Mouse (Mus musculus) cerebellum, postnatal 4 days (tissue): ENCODE measurements around the gene Tdrd1.

Experiments used
- DNase-seq, 2 experiments: peaks; one replicate each; pipeline ENCODE4 v3.0.0; 2022; ENCODE audit warnings: low spot score in 2 of 2, mixed read lengths in 1 of 2

Tdrd1 gene

DNA sequence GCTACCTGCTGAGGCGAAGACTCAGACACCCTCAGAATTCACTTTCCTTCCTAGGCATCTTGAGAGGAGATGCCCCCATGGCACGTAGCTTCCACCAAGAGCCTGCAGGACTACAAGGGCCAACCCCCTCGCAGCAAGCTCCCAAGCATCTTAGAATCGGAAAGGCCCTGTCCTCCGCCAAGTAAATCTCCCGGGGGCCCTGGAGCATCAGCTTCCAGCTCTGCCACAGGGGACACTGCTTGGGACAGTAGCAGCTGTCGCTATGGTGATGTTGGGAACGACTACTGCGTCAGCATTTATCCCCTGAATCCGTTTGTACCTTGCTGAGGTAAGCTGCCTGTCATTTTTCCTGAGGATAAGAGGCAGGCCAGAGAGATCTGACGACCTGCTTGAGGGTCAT is 84.6 kb downstream of the Tdrd1 start:
- no peak for DNase-seq

DNA sequence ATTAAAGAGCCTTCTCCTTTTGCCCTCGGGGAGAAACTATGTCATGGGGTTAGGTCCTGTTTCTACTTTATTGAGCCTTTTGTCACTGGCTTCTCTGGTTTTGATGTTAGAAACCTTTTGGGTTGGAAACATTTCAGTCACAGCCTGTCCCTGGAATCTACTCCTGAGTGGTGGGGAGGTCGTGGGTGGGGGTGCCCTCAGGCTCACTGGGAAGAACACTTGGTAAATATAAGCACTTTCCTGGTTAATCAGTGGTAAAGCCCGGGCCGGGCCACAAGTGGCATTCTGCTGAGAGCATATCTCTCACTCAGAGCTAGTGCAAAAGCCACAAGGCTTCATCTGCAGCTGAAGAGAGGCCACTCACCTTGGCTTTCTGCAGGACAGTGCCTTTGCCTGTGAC is 87.8 kb downstream of the Tdrd1 start:
- DNase-seq: no peak

DNA sequence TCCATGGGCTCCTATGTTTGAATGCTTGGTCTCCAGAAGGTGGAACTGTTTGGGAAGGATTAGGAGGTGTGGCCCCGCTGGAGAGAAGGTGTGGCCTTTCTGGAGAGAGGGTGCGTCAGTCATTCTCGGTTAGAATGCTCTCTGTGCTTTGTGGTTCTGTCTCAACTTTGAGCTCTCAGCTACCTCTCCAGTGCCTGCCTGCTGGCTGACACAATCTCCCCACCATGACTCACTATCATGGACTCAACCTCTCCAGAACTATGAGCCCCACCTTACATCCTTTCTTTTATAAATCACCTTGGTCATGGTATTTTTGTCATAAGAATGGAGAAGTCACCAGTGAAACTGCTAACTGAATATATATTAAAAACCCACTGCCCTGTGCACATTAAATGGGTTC is 88.6 kb downstream of the Tdrd1 start:
- DNase-seq: no peak

DNA sequence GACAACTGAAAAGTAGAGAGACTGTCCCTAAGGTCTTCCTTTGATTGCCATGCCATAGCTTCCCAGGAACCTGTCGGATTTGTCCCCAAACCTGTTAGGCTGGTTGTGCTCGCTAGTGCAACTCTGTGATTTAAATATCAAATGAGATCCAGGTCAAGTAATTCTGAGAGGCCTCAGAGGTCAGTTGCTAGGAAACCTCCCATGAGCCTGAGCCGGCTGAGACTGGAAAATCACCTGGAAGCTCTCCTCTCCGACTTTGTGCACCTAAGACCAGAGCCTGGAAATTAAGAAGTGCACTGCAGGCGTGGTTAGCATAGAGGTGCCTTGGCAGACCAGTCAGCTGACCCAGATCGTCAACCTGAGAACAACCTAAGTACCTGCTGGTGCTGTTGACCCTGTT is 89.1 kb downstream of the Tdrd1 start:
- DNase-seq: no peak
